Mouse (Mus musculus) forebrain, embryonic 15.5 days (tissue): ENCODE measurements around the gene Wfdc6a. TPM values are rescaled to one million over a fixed set of nuclear protein-coding genes. Genes with fewer than 3 reads are reported as not detected.

Source experiments
- ATAC-seq: fragments of 200-750 bp; cut with Nextera tagmentation; replicated peaks from 2 replicates; pipeline ENCODE4 v1.8.0; 2017; ENCODE audit warnings: mild to moderate bottlenecking, moderate TSS enrichment, moderate library complexity
- H3K27ac ChIP-seq: fragments of 300-500 bp; sonication (generic); replicated peaks from 2 replicates; pipeline ENCODE4 v1.5.1; 2015; ENCODE audit warnings: mild to moderate bottlenecking, inconsistent platforms
- H3K27me3 ChIP-seq: fragments of 300-500 bp; sonication (generic); 2 replicates; pipeline ENCODE4 v1.6.1; 2015; ENCODE audit warnings: inconsistent platforms
- H3K36me3 ChIP-seq: fragments of 300-500 bp; sonication (generic); 2 replicates; pipeline ENCODE4 v1.6.1; 2015; ENCODE audit warnings: mild to moderate bottlenecking, inconsistent platforms
- H3K4me1 ChIP-seq: fragments of 300-500 bp; sonication (generic); 2 replicates; pipeline ENCODE4 v1.6.1; 2015; ENCODE audit warnings: inconsistent platforms
- H3K4me2 ChIP-seq: fragments of 300-500 bp; sonication (generic); replicated peaks from 2 replicates; pipeline ENCODE4 v1.6.1; 2015; ENCODE audit warnings: mild to moderate bottlenecking, inconsistent platforms
- H3K4me3 ChIP-seq: fragments of 300-500 bp; sonication (generic); 2 replicates; pipeline ENCODE4 v1.5.1; 2015; ENCODE audit warnings: mild to moderate bottlenecking, inconsistent platforms
- H3K9ac ChIP-seq: fragments of 300-500 bp; sonication (generic); replicated peaks from 2 replicates; pipeline ENCODE4 v1.6.1; 2015; ENCODE audit warnings: mild to moderate bottlenecking, inconsistent platforms
- H3K9me3 ChIP-seq: fragments of 300-500 bp; sonication (generic); 2 replicates; pipeline ENCODE4 v1.6.1; 2016; ENCODE audit warnings: inconsistent platforms
- WGBS: fragments of 180-500 bp; shearing (Covaris S2); methylation state at CpG from one replicate; pipeline ENCODE4 v1.1.7; 2015; ENCODE audit warnings: mixed read lengths; 5-methylcytosine and 5-hydroxymethylcytosine counted together
- polyA plus RNA-seq: library from polyadenylated mRNA; unstranded; fragments of >200 nt; fragmentation: Nextera tagmentation; extraction: Ambion mirVana; gene quantifications from 2 replicates; pipeline ENCODE4 v1.2.1, GENCODE M21; 2015

The Wfdc6a gene
- polyA plus RNA-seq, 1 experiment from 2014 or later: not detected

- Histone ChIP-seq H3K9ac (no peak overlapping the region), H3K27me3 (no peaks in the 10 kb centered on the region), H3K4me2 (no peak overlapping the region), H3K4me1 (no peaks in the 10 kb centered on the region), H3K36me3 (no peaks in the 10 kb centered on the region), H3K9me3 (no peaks in the 10 kb centered on the region), H3K4me3 (no peak overlapping the region), H3K27ac (no peak overlapping the region)
- WGBS: 47% methylated on average over 4 of the region's 4 CpGs
- ATAC-seq: no peak
Observed at GRCm38 (mm10) chr2:164549338-164549737, 35.9 kb downstream of the Wfdc6a start.

GRCm38 (mm10) chr2:164544454-164545097 lies 40.7 kb downstream of the Wfdc6a start:
- H3K27ac ChIP-seq: no peak overlapping the region
- no peaks in the 10 kb centered on the region for H3K36me3 ChIP-seq
- no peak overlapping the region for H3K9ac ChIP-seq
- H3K4me3 ChIP-seq: no peak overlapping the region
- 56% methylated on average over 5 of the region's 5 CpGs for WGBS
- no peaks in the 10 kb centered on the region for H3K9me3 ChIP-seq
- no peaks in the 10 kb centered on the region for H3K4me1 ChIP-seq
- ATAC-seq: no peak
- no peaks in the 10 kb centered on the region for H3K27me3 ChIP-seq
- H3K4me2 ChIP-seq: no peak overlapping the region

GRCm38 (mm10) chr2:164543745-164544144 lies 41.5 kb downstream of the Wfdc6a start:
- 74% methylated on average over 2 of the region's 2 CpGs for WGBS
- no peak overlapping the region for H3K27ac ChIP-seq
- no peak overlapping the region for H3K9ac ChIP-seq
- no peaks in the 10 kb centered on the region for H3K9me3 ChIP-seq
- no peak for ATAC-seq
- H3K4me2 ChIP-seq: no peak overlapping the region
- no peaks in the 10 kb centered on the region for H3K27me3 ChIP-seq
- H3K4me3 ChIP-seq: no peak overlapping the region
- no peaks in the 10 kb centered on the region for H3K4me1 ChIP-seq
- no peaks in the 10 kb centered on the region for H3K36me3 ChIP-seq

GRCm38 (mm10) chr2:164542598-164542997 lies 42.6 kb downstream of the Wfdc6a start:
- 83% methylated on average over 7 of the region's 7 CpGs for WGBS
- H3K27me3 ChIP-seq: no peaks in the 10 kb centered on the region
- no peak overlapping the region for H3K27ac ChIP-seq
- no peak overlapping the region for H3K4me2 ChIP-seq
- H3K9me3 ChIP-seq: no peaks in the 10 kb centered on the region
- no peak for ATAC-seq
- no peak overlapping the region for H3K9ac ChIP-seq
- no peaks in the 10 kb centered on the region for H3K4me1 ChIP-seq
- H3K4me3 ChIP-seq: no peak overlapping the region
- H3K36me3 ChIP-seq: no peaks in the 10 kb centered on the region

- H3K4me1 ChIP-seq: no peaks in the 10 kb centered on the region
- no peaks in the 10 kb centered on the region for H3K9me3 ChIP-seq
- no peak overlapping the region for H3K27ac ChIP-seq
- no peak for ATAC-seq
- no peaks in the 10 kb centered on the region for H3K36me3 ChIP-seq
- no peaks in the 10 kb centered on the region for H3K27me3 ChIP-seq
- 67% methylated on average over 5 of the region's 5 CpGs for WGBS
- H3K4me2 ChIP-seq: no peak overlapping the region
- no peak overlapping the region for H3K4me3 ChIP-seq
- H3K9ac ChIP-seq: no peak overlapping the region
Observed at GRCm38 (mm10) chr2:164542132-164542531, 43.1 kb downstream of the Wfdc6a start.

- no peaks in the 10 kb centered on the region for H3K4me1 ChIP-seq
- whole genome bisulfite sequencing: 45% methylated on average over 8 of the region's 8 CpGs
- H3K27me3 ChIP-seq: no peaks in the 10 kb centered on the region
- H3K4me2 ChIP-seq: no peak overlapping the region
- H3K36me3 ChIP-seq: no peaks in the 10 kb centered on the region
- no peak for ATAC-seq
- no peak overlapping the region for H3K4me3 ChIP-seq
- H3K27ac ChIP-seq: no peak overlapping the region
- no peaks in the 10 kb centered on the region for H3K9me3 ChIP-seq
- no peak overlapping the region for H3K9ac ChIP-seq
Observed at GRCm38 (mm10) chr2:164540652-164541427, 44.4 kb downstream of the Wfdc6a start.

- H3K4me1 ChIP-seq: no peaks in the 10 kb centered on the region
- no peak overlapping the region for H3K27ac ChIP-seq
- H3K9me3 ChIP-seq: no peaks in the 10 kb centered on the region
- H3K4me3 ChIP-seq: no peak overlapping the region
- H3K9ac ChIP-seq: no peak overlapping the region
- no peak overlapping the region for H3K4me2 ChIP-seq
- no peaks in the 10 kb centered on the region for H3K36me3 ChIP-seq
- H3K27me3 ChIP-seq: no peaks in the 10 kb centered on the region
- 82% methylated on average over 4 of the region's 4 CpGs for whole genome bisulfite sequencing
- no peak for ATAC-seq
Observed at GRCm38 (mm10) chr2:164537003-164537402, 48.2 kb downstream of the Wfdc6a start.

- no peak overlapping the region for H3K27ac ChIP-seq
- no peak overlapping the region for H3K4me3 ChIP-seq
- 80% methylated on average over 10 of the region's 10 CpGs for WGBS
Observed at GRCm38 (mm10) chr2:164534315-164534714, 50.9 kb downstream of the Wfdc6a start.

GRCm38 (mm10) chr2:164531169-164531568 lies 54.1 kb downstream of the Wfdc6a start:
- 4% methylated on average over 3 of the region's 3 CpGs for WGBS

More at GRCm38 (mm10) chr2:164534315-164534714, 50.9 kb downstream of the Wfdc6a start:
- Histone ChIP-seq H3K36me3 (no peaks in the 10 kb centered on the region), H3K27me3 (no peaks in the 10 kb centered on the region), H3K9ac (no peak overlapping the region), H3K4me2 (no peak overlapping the region), H3K4me1 (no peaks in the 10 kb centered on the region), H3K9me3 (no peaks in the 10 kb centered on the region)
- ATAC-seq: no peak

More at GRCm38 (mm10) chr2:164531169-164531568, 54.1 kb downstream of the Wfdc6a start:
- Histone ChIP-seq H3K4me1 (no peaks in the 10 kb centered on the region), H3K9me3 (no peaks in the 10 kb centered on the region), H3K36me3 (no peaks in the 10 kb centered on the region), H3K4me3 (no peak overlapping the region), H3K4me2 (no peak overlapping the region), H3K27ac (no peak overlapping the region), H3K9ac (no peak overlapping the region), H3K27me3 (no peaks in the 10 kb centered on the region)
- no peak for ATAC-seq

Other genes starting within 250 kb of the Wfdc6a start
- 0.29 TPM in 1 of 2 replicates, not detected in the other for gene Slpi, start 196.4 kb downstream of the Wfdc6a start, polyA plus RNA-seq
- 0.05 TPM in 1 of 2 replicates, not detected in the other for gene Rbpjl, start 182.3 kb downstream of the Wfdc6a start, polyA plus RNA-seq
- 0.94 and 1.1 TPM in 2 replicates for gene Matn4, start 180.3 kb downstream of the Wfdc6a start, polyA plus RNA-seq
- 6.1 and 6.4 TPM in 2 replicates for gene Sdc4, start 141.6 kb downstream of the Wfdc6a start, polyA plus RNA-seq
- gene Sys1, start 128.5 kb downstream of the Wfdc6a start, polyA plus RNA-seq: 76.6 and 82.2 TPM in 2 replicates
- gene Gm20458, start 124.5 kb downstream of the Wfdc6a start, polyA plus RNA-seq: 6.0 and 6.9 TPM in 2 replicates
- not detected in 2 replicates for gene Trp53tg5, start 111.7 kb downstream of the Wfdc6a start, polyA plus RNA-seq
- 8.1 and 9.1 TPM in 2 replicates for gene Dbndd2, start 99.3 kb downstream of the Wfdc6a start, polyA plus RNA-seq
- gene Pigt, start 87.9 kb downstream of the Wfdc6a start, polyA plus RNA-seq: 55.5 and 60.0 TPM in 2 replicates
- 4.3 and 4.5 TPM in 2 replicates for gene Wfdc2, start 23.0 kb downstream of the Wfdc6a start, polyA plus RNA-seq
- not detected in 2 replicates for gene Spint3, start 12.0 kb downstream of the Wfdc6a start, polyA plus RNA-seq
- not detected in 2 replicates for gene Eppin, start 8.1 kb upstream of the Wfdc6a start, polyA plus RNA-seq
- gene Wfdc6b, start 28.1 kb upstream of the Wfdc6a start, polyA plus RNA-seq: not detected in 2 replicates
- gene Wfdc8, start 28.2 kb upstream of the Wfdc6a start, polyA plus RNA-seq: not detected in 2 replicates
- gene Wfdc16, start 53.3 kb upstream of the Wfdc6a start, polyA plus RNA-seq: not detected in 2 replicates
- not detected in 2 replicates for gene Wfdc10, start 70.6 kb upstream of the Wfdc6a start, polyA plus RNA-seq
- not detected in 2 replicates for gene Wfdc9, start 71.1 kb upstream of the Wfdc6a start, polyA plus RNA-seq
- not detected in 2 replicates for gene Wfdc11, start 88.6 kb upstream of the Wfdc6a start, polyA plus RNA-seq
- not detected in 2 replicates for gene Wfdc13, start 99.7 kb upstream of the Wfdc6a start, polyA plus RNA-seq
- gene Spint4, start 113.1 kb upstream of the Wfdc6a start, polyA plus RNA-seq: not detected in 2 replicates
- not detected in 2 replicates for gene Spint5, start 129.9 kb upstream of the Wfdc6a start, polyA plus RNA-seq
- gene Wfdc3, start 160.5 kb upstream of the Wfdc6a start, polyA plus RNA-seq: 1.1 and 1.7 TPM in 2 replicates
- 73.9 and 74.9 TPM in 2 replicates for gene Dnttip1, start 160.5 kb upstream of the Wfdc6a start, polyA plus RNA-seq
- 199 and 232 TPM in 2 replicates for gene Ube2c, start 184.5 kb upstream of the Wfdc6a start, polyA plus RNA-seq
- 0.45 and 0.60 TPM in 2 replicates for gene Tnnc2, start 194.5 kb upstream of the Wfdc6a start, polyA plus RNA-seq
- 24.6 and 29.8 TPM in 2 replicates for gene Snx21, start 200.4 kb upstream of the Wfdc6a start, polyA plus RNA-seq
- 17.1 and 17.2 TPM in 2 replicates for gene Acot8, start 219.4 kb upstream of the Wfdc6a start, polyA plus RNA-seq
- gene Zswim3, start 219.7 kb upstream of the Wfdc6a start, polyA plus RNA-seq: 13.9 and 14.5 TPM in 2 replicates
- gene Zswim1, start 237.2 kb upstream of the Wfdc6a start, polyA plus RNA-seq: 22.8 TPM in 2 replicates
- gene Spata25, start 243.1 kb upstream of the Wfdc6a start, polyA plus RNA-seq: not detected in 2 replicates
- 97.7 and 98.4 TPM in 2 replicates for gene Ctsa, start 247.4 kb upstream of the Wfdc6a start, polyA plus RNA-seq
- gene Neurl2, start 248.0 kb upstream of the Wfdc6a start, polyA plus RNA-seq: 5.6 and 6.5 TPM in 2 replicates